Comparison of ENCODE assay signal across 19 mouse cellular contexts in genomic region chr9:106236818-106237211, GRCm38 (mm10). TPM values are rescaled to one million over a fixed set of nuclear protein-coding genes. Genes with fewer than 3 reads are reported as not detected.
DNase-seq lines count a peak whose midpoint lies in the region; ATAC-seq and TF ChIP-seq lines count a peak whose summit lies in the region.
"Had no signal": no experiment of that assay in that cellular context is flagged by ENCODE, and none has a peak within 500 bp of the region (broad histone marks: within the 10 kb centered on the region; RNA-seq: fewer than 3 reads in every experiment).

No protein-coding gene starts in this region.

- H3K4me2 ChIP-seq in heart, embryonic 12.5 days: no peak overlapping the region
- no peak overlapping the region for H3K4me2 ChIP-seq in hindbrain, embryonic 16.5 days (ENCODE audit: low read length)
- H3K4me2 ChIP-seq: embryonic facial prominence, embryonic 13.5 days; forebrain, embryonic 13.5 days; hindbrain, embryonic 12.5 days had no signal

- TF ChIP-seq POLR2A in cortical plate, adult 2 months (IDR thresholded peaks at IDR 0.05; ENCODE audit: extremely low read depth, insufficient read depth, low read length): no peak

- H3K9ac ChIP-seq in heart, embryonic 12.5 days: no peak overlapping the region
- H3K9ac ChIP-seq in hindbrain, embryonic 16.5 days (ENCODE audit: low read depth, low read length): no peak overlapping the region
- H3K9ac ChIP-seq: embryonic facial prominence, embryonic 13.5 days; forebrain, embryonic 13.5 days; hindbrain, embryonic 12.5 days had no signal

- no peaks in the 10 kb centered on the region for H3K27me3 ChIP-seq in heart, embryonic 12.5 days (replicated peaks)
- no peaks in the 10 kb centered on the region for H3K27me3 ChIP-seq in hindbrain, embryonic 16.5 days (replicated peaks; ENCODE audit: control insufficient read depth, insufficient read depth, low read length)
- H3K27me3 ChIP-seq: embryonic facial prominence, embryonic 13.5 days; forebrain, embryonic 13.5 days; hindbrain, embryonic 12.5 days had no signal

- H3K27ac ChIP-seq in heart, embryonic 12.5 days (ENCODE audit: poor library complexity, severe bottlenecking): no peak overlapping the region
- H3K27ac ChIP-seq in cortical plate, adult 2 months (ENCODE audit: insufficient read depth, low read length): peak overlapping the region; percentile 82
- no peak overlapping the region for H3K27ac ChIP-seq in hindbrain, embryonic 16.5 days (ENCODE audit: low read depth, low read length)
- H3K27ac ChIP-seq: forebrain, embryonic 13.5 days; hindbrain, embryonic 12.5 days; left cerebral cortex, adult 2 months; macrophage had no signal

- DNase-seq in heart, adult 18-20 months: peak; percentile 39 to 49
- DNase-seq in 3T3-L1 (ENCODE audit: low read depth, low spot score): peak; percentile 38
- DNase-seq in lung, adult 18-20 months: peak; percentile 81 to 90
- no peak for DNase-seq in embryo, embryonic 10 days (ENCODE audit: low spot score)
- no peak for DNase-seq in layer of hippocampus, postnatal 25 days (ENCODE audit: extremely low spot score in 1 of 2, low spot score in 1 of 2)
- DNase-seq: cerebellum, postnatal 25 days; gastrocnemius, postnatal 14 days; right cerebral cortex, adult 18-20 months; thymus, adult 18-20 months had no signal

- no peaks in the 10 kb centered on the region for H3K9me3 ChIP-seq in heart, embryonic 12.5 days (replicated peaks)
- H3K9me3 ChIP-seq in hindbrain, embryonic 16.5 days (ENCODE audit: control insufficient read depth, low read length): no peaks in the 10 kb centered on the region
- H3K9me3 ChIP-seq: embryonic facial prominence, embryonic 13.5 days; forebrain, embryonic 13.5 days; hindbrain, embryonic 12.5 days had no signal

- WGBS in heart, embryonic 12.5 days: 73% methylated on average over 3 of the region's 3 CpGs
- 87% methylated on average over 3 of the region's 3 CpGs for WGBS in hindbrain, embryonic 16.5 days

- peaks cover 10% of the 10 kb centered on the region for H3K4me1 ChIP-seq in heart, embryonic 12.5 days (replicated peaks)
- H3K4me1 ChIP-seq in cortical plate, adult 2 months (ENCODE audit: control insufficient read depth, insufficient read depth, low read length): no peaks in the 10 kb centered on the region; the same call in 1 of the 2 replicates
- H3K4me1 ChIP-seq in hindbrain, embryonic 16.5 days (ENCODE audit: control insufficient read depth, insufficient read depth, low read depth, low read length): no peaks in the 10 kb centered on the region
- H3K4me1 ChIP-seq: embryonic facial prominence, embryonic 13.5 days; forebrain, embryonic 13.5 days; hindbrain, embryonic 12.5 days had no signal

- H3K36me3 ChIP-seq in heart, embryonic 12.5 days: peaks cover 93% of the 10 kb centered on the region
- H3K36me3 ChIP-seq in hindbrain, embryonic 16.5 days (ENCODE audit: control insufficient read depth, insufficient read depth, low read length): peaks cover 56% of the 10 kb centered on the region

- ATAC-seq in heart, embryonic 12.5 days (ENCODE audit: insufficient number of reproducible peaks, low FRiP score): no peak
- no peak for ATAC-seq in hindbrain, embryonic 16.5 days
- ATAC-seq: forebrain, embryonic 13.5 days; intestine, embryonic 16.5 days had no signal

- no peak overlapping the region for H3K4me3 ChIP-seq in heart, embryonic 12.5 days
- H3K4me3 ChIP-seq in cortical plate, adult 2 months (ENCODE audit: insufficient read depth, low read length): no peak overlapping the region
- no peak overlapping the region for H3K4me3 ChIP-seq in hindbrain, embryonic 16.5 days (ENCODE audit: low read length)
- H3K4me3 ChIP-seq: embryonic facial prominence, embryonic 13.5 days; forebrain, embryonic 13.5 days; hindbrain, embryonic 12.5 days; left cerebral cortex, adult 2 months had no signal

- TF ChIP-seq CTCF in cortical plate, adult 2 months (IDR thresholded peaks at IDR 0.05; ENCODE audit: extremely low read depth, insufficient read depth, low read length): no peak

RNA-seq across cellular contexts. Expression of gene Alas1, which starts 11.6 kb away (rescaled TPM):
- 100 to 1,000 TPM; 345 to 482 TPM for total RNA-seq in heart, adult 18-20 months (2021)
- 129 and 133 TPM in 2 replicates for polyA plus RNA-seq in heart, embryonic 12.5 days (2016; fragmentation: Nextera tagmentation; extraction: Ambion mirVana)
- polyA plus RNA-seq in cortical plate, adult 2 months (2012; rRNA removed): 117 and 125 TPM in 2 replicates
- polyA plus RNA-seq in hindbrain, embryonic 16.5 days (2015; fragmentation: Nextera tagmentation; extraction: Ambion mirVana): 105 and 112 TPM in 2 replicates
- 100 to 1,000 TPM; 147 to 151 TPM for total RNA-seq in layer of hippocampus, postnatal 25 days (2021)

RNA-seq across cellular contexts. Expression of gene Tlr9, which starts 14.4 kb away (rescaled TPM):
- 1 to 10 TPM in 1 of 2 experiments, under 1 TPM in 1; 0.45 to 1.3 TPM for total RNA-seq in heart, adult 18-20 months (2021)
- not detected in 2 replicates for polyA plus RNA-seq in heart, embryonic 12.5 days (2016; fragmentation: Nextera tagmentation; extraction: Ambion mirVana)
- polyA plus RNA-seq in cortical plate, adult 2 months (2012; rRNA removed): 1.2 and 1.3 TPM in 2 replicates
- polyA plus RNA-seq in hindbrain, embryonic 16.5 days (2015; fragmentation: Nextera tagmentation; extraction: Ambion mirVana): 0.04 and 0.09 TPM in 2 replicates
- total RNA-seq in layer of hippocampus, postnatal 25 days (2021): 1 to 10 TPM; 1.2 to 1.5 TPM
- polyA plus RNA-seq: C2C12; embryonic facial prominence, embryonic 13.5 days; forebrain, embryonic 13.5 days had no signal

RNA-seq across cellular contexts. Expression of gene Twf2, which starts 33.9 kb away (rescaled TPM):
- total RNA-seq in heart, adult 18-20 months (2021): 100 to 1,000 TPM; 229 to 242 TPM
- polyA plus RNA-seq in heart, embryonic 12.5 days (2016; fragmentation: Nextera tagmentation; extraction: Ambion mirVana): 52.9 and 53.9 TPM in 2 replicates
- polyA plus RNA-seq in cortical plate, adult 2 months (2012; rRNA removed): 97.3 and 106 TPM in 2 replicates
- 49.9 and 50.3 TPM in 2 replicates for polyA plus RNA-seq in hindbrain, embryonic 16.5 days (2015; fragmentation: Nextera tagmentation; extraction: Ambion mirVana)
- 10 to 100 TPM; 52.3 to 57.2 TPM for total RNA-seq in layer of hippocampus, postnatal 25 days (2021)

RNA-seq across cellular contexts. Expression of gene Ppm1m, which starts 37.3 kb away (rescaled TPM):
- total RNA-seq in heart, adult 18-20 months (2021): 10 to 100 TPM; 11.8 to 15.0 TPM
- polyA plus RNA-seq in heart, embryonic 12.5 days (2016; fragmentation: Nextera tagmentation; extraction: Ambion mirVana): 30.7 and 34.1 TPM in 2 replicates
- 42.1 and 47.4 TPM in 2 replicates for polyA plus RNA-seq in cortical plate, adult 2 months (2012; rRNA removed)
- polyA plus RNA-seq in hindbrain, embryonic 16.5 days (2015; fragmentation: Nextera tagmentation; extraction: Ambion mirVana): 20.9 TPM in 2 replicates
- 10 to 100 TPM; 15.6 to 16.6 TPM for total RNA-seq in layer of hippocampus, postnatal 25 days (2021)

RNA-seq across cellular contexts. Expression of gene Poc1a, which starts 44.0 kb away (rescaled TPM):
- 1 to 10 TPM; 4.0 to 4.2 TPM for total RNA-seq in heart, adult 18-20 months (2021)
- polyA plus RNA-seq in heart, embryonic 12.5 days (2016; fragmentation: Nextera tagmentation; extraction: Ambion mirVana): 27.8 and 30.0 TPM in 2 replicates
- 32.6 and 34.8 TPM in 2 replicates for polyA plus RNA-seq in cortical plate, adult 2 months (2012; rRNA removed)
- polyA plus RNA-seq in hindbrain, embryonic 16.5 days (2015; fragmentation: Nextera tagmentation; extraction: Ambion mirVana): 8.9 and 9.7 TPM in 2 replicates
- 10 to 100 TPM; 11.7 to 13.0 TPM for total RNA-seq in layer of hippocampus, postnatal 25 days (2021)

Comparison
In these comparisons a context has a peak if more than half of its experiments do, and no peak if none do; other contexts are left out.
1. DNase-seq: peak in heart, adult 18-20 months (2 of 2), 3T3-L1 (single experiment) and lung, adult 18-20 months (2 of 2); none in embryo, embryonic 10 days (single experiment) and layer of hippocampus, postnatal 25 days (0 of 2).